9 mouse cellular contexts compared by ENCODE assay signal in genomic region chr7:134348825-134349224, GRCm38 (mm10). TPM values are rescaled to one million over a fixed set of nuclear protein-coding genes. Genes with fewer than 3 reads are reported as not detected.
DNase-seq lines count a peak whose midpoint lies in the region; ATAC-seq and TF ChIP-seq lines count a peak whose summit lies in the region.
"Had no signal": no experiment of that assay in that cellular context is flagged by ENCODE, and none has a peak within 500 bp of the region (broad histone marks: within the 10 kb centered on the region; RNA-seq: fewer than 3 reads in every experiment).

No protein-coding gene starts in this region.

- DNase-seq in liver, result peak; percentile 32
- peak; percentile 38 to 61 for DNase-seq in cerebellum, postnatal 36 days
- peak; percentile 44 for DNase-seq in gastrocnemius, adult 2 months
- peak; percentile 58 for DNase-seq in kidney, adult 9 months
- peak; percentile 46 for DNase-seq in limb, embryonic 10.5 days (ENCODE audit: low spot score)
- DNase-seq in ovary, adult 18-20 months (ENCODE audit: low spot score), result peak; percentile 11
- peak; percentile 33 to 49 for DNase-seq in urinary bladder, postnatal 36 days (ENCODE audit: low spot score in 2 of 2)

- no peaks in the 10 kb centered on the region for H3K27me3 ChIP-seq in liver, embryonic 12.5 days (replicated peaks)
- H3K27me3 ChIP-seq in limb, embryonic 10.5 days (ENCODE audit: low read depth, poor library complexity, severe bottlenecking), result no peaks in the 10 kb centered on the region

- H3K4me3 ChIP-seq in liver, embryonic 12.5 days, result no peak overlapping the region
- no peak overlapping the region for H3K4me3 ChIP-seq in gastrocnemius, adult 2 months
- H3K4me3 ChIP-seq in limb, embryonic 10.5 days, result no peak overlapping the region

- no peaks in the 10 kb centered on the region for H3K9me3 ChIP-seq in liver, embryonic 12.5 days (replicated peaks)
- no peaks in the 10 kb centered on the region for H3K9me3 ChIP-seq in limb, embryonic 10.5 days (replicated peaks)

- no peaks in the 10 kb centered on the region for H3K36me3 ChIP-seq in liver, embryonic 12.5 days
- no peaks in the 10 kb centered on the region for H3K36me3 ChIP-seq in limb, embryonic 10.5 days

- H3K4me2 ChIP-seq in liver, embryonic 12.5 days, result no peak overlapping the region

- H3K27ac ChIP-seq in liver, embryonic 12.5 days, result no peak overlapping the region
- no peak overlapping the region for H3K27ac ChIP-seq in gastrocnemius, adult 2 months
- peak overlapping the region; percentile 30; the same call in 1 of the 2 replicates for H3K27ac ChIP-seq in limb, embryonic 10.5 days

- 23% methylated on average over 6 of the region's 6 CpGs for WGBS in liver, embryonic 12.5 days (ENCODE audit: insufficient replicate concordance)
- WGBS in limb, embryonic 10.5 days, result 41% methylated on average over 6 of the region's 6 CpGs

- no peak; the same call in 1 of the 2 replicates for ATAC-seq in liver, embryonic 12.5 days

- TF ChIP-seq CTCF in gastrocnemius, adult 2 months (IDR thresholded peaks at IDR 0.05), result peak; percentile 81

- intact Hi-C loops in gastrocnemius, adult 2 months (cut with DNase I), result loop anchor here (1.0 to 5.0 kb wide), 3 partner anchors 82 to 493 kb away; no protein-coding TSS in a partner anchor

- no peak overlapping the region for H3K9ac ChIP-seq in liver, embryonic 12.5 days

- no peaks in the 10 kb centered on the region for H3K4me1 ChIP-seq in liver, embryonic 12.5 days
- H3K4me1 ChIP-seq in limb, embryonic 10.5 days, result no peaks in the 10 kb centered on the region

RNA-seq across cellular contexts. Expression of gene D7Ertd443e, which starts 36.6 kb away (rescaled TPM):
- 0.06 TPM in 1 of 2 replicates, not detected in the other for polyA plus RNA-seq in liver, embryonic 12.5 days (2016; fragmentation: Nextera tagmentation; extraction: Ambion mirVana)
- total RNA-seq in gastrocnemius, adult 2 months (2021), result not detected
- polyA plus RNA-seq in limb, embryonic 10.5 days (2016; fragmentation: Nextera tagmentation; extraction: Ambion mirVana), result not detected in 2 replicates
- total RNA-seq: MEL had no signal
